Mouse (Mus musculus): ENCODE results near the gene Iqgap3.

The Iqgap3 gene

DNA sequence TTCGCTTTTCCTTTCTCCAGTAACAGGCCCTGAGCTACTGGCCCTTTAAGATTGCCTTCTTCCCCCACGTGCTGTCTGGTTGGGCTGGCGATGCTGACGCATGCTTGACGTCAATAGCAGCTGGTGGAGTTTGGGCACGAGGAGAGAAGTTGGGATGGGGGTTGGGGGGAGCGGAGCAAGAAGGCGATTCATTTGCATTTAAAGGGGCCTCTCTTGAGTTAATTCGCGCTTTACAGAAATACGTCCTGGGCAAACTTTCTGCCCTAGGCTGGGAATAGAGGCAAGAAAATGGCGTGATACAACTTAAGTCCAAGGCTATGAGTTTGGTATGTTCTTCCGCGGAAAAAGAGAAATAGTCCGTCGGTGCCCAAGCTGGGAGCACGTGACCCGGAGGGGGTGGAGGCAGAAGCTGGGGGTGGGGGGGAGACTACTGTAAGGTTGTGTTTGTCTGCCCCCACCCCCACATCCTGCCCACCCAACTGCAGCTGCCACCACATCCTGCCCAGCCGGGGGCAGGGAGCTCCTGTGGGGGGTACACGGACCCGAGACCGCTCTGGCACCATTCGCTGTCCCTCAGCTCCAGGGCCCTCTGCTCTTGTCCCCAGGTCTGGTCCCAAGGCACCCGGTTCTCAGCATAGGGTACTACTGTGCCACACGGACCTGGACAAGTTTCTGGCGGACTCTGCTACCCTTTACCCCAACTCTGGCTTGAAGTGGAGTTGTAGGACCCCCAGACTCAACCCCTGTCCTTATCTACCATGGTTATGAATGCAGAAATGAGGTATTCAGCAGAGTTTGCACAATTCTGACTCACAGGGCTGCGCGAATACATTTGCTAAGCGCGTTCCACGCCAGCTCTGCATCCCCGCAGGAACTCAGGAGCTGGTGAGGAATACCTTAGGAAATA lies 56.8 kb downstream of the Iqgap3 start:
- in situ Hi-C loops (cut with MboI): loop anchor here (5.0 kb wide), 1 partner anchor 34 kb away; no protein-coding TSS in a partner anchor

DNA sequence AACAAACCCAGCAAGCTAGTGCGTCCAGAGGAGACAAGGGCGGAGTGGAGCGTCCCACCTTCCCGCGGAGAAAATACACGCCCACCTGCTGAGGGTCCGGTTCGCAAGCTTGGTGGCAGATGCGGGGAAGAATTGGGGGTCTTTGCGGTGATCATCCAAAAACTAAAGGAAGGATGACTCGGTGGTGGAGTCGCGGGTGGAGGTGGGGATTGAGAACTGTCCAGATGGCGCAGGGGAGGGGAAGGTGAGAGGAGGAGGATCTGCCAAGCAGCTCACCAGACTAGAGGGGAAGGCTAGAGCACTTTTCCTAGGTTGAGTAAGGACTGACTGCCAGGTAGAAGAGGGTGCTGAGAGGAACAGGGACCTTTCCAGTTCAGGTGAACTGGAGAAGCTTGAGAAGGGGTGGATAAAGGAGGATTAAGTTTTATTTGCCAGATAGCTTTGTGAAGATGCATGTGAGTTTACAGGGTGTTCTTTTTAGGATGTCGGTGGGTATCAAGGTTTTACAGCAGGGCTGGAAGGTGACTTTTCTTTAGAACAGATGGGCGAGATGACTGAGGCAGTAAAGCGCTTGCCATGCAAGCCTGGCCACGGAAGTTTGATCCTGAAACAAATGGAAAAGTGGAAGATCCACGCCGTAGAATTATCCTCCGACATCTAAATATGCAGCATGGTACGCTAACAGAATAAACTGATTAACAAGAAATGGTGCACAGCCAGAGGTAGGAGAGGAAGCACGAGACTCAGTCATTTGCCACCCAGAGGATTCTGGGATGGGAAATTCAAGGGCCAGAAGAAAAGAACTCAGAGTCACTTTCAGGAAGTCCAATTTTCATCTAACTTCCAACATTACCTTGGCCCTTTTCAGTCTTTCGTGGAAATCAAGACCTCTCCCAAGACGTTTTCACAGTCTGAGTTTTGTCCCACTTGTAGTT lies 57.7 kb downstream of the Iqgap3 start:
- in situ Hi-C loops (cut with MboI): loop anchor here (5.0 kb wide), 1 partner anchor 33 kb away; no protein-coding TSS in a partner anchor

DNA sequence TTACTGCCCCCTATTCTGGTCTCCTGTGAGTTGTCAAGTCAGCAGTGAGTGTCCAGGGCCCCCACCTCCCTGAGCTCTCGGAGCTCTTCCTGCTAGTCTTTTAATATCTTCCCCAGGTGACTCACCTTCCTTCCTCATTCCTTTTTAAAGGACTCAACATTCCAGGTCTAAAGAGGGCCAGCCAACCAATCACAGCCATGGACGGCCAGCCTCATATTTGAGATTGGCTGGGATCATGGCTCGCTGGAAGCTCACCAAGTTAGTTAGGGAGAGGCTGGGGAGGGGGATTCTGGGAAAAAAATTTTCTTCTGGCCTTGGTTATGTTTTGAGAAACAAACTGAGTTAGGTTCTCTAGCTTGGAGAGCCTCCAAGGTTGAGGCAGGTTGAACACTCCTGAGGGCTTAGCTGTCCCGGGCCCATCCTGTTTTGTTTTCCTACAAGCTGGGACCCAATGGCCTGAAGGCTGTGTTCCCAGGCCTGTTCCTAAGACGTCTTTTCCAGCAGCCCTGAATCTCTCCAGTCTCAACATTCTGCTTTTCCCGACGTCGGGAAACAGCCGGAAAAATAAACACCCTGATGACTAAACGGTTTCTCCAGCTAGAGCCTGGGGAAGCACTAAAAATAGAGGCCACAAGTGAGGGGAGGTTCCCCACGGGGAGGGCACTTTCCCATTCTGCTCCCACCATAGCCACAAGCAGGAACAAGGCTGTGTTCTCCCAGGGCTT lies 58.6 kb downstream of the Iqgap3 start:
- in situ Hi-C loops (cut with MboI): no loop called here

DNA sequence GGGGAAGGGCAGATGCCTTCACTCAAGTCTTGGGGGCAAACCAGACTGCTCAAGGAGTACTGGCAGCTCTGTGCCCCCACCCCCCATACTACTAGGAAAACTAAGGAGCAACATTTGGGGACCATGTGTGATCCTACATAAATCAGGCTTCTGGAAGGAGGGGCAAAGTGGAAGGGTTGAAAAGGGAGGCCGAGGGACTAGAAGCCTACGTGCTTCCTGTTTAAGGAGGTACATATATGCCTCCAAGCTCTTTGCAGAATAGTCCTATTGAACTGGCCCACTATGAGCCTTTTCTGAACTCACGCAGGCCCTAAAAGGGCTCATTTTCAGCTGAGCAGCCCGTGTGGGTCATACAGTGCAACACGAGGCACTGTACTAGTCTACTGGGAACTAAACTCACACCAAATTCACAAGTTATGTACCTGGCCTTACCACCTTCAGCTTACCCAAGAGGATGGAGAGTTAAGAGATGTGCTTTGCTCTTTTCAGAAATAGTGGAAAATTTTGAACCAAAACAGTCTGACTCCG lies 59.2 kb downstream of the Iqgap3 start:
- in situ Hi-C loops (cut with MboI): no loop called here

DNA sequence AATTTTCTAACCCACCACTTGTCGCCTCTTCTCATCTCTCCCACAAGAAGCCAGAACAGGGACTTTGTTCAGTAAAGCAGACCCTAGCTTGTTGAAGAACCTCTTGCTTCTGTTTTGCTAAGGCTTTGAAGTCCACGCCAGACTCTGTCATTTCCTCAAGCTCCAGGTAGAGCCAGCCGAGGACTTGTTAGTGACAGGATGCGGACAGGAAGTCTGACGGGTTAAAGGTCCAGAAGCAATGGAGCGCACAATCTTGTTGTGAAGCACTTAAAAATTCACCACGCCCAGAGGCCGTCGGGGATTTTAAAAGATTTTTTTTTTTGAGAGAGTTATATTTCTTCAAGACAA lies 59.6 kb downstream of the Iqgap3 start:
- in situ Hi-C loops (cut with MboI): no loop called here

DNA sequence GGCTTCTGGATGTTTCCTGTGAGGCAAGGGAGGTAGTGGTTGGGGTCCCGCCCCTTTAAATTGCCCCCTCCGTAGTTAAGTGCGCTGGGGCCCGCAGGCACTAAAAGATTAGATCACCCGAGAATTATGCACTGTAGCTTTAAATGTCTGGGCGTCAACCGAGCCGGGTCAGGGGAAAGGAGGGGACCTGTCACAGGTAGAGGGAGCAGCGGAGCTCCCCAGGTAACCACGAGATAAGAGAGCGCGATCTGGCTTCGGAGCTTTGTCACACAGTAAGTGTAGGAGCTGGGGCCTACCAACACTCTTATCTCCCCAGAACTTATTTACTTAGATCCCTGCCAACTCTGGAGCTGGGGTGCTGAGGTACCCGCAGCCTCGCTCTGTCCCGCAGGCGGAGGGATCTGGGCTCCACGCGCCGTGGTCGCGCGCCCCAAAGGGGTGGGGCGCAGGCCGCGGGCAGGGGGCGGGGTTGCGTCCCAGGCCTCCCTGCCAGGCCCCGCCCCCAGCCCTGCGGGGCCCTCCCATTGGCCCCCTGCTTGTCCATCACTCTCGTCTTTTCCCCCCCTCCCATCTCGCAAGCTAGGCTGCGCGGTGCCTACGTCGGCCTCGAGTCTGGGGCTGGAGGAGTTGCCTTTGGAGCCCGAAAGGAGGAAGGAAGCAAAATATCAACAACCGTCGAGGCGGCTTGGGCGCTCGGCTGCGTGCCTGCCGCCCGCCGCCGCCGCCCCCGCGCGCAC lies 60.2 kb downstream of the Iqgap3 start, which contains the start of gene Mef2d:
Gene Mef2d, plus strand, starts transcription at position 586 of the 737 bp plus-strand sequence.
- in situ Hi-C loops (cut with MboI): no loop called here

DNA sequence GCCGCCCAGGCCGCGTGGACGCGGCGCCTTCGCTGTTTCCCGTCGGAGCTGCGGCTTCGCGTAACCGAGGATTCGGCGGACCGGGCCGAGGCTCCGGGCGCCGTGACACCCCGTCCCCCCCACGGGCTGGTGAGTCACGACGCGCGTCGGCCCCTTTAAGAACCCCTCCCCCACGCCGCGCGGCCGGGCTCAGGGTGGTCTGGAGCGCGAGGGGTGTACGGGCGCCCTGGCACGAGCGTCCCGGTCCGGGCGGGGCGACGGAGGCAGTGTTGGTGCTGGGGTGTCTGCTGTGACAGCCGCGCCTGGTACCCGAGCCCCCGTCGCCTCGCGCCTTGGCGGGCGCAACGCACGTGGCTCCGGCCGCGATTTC lies 60.8 kb downstream of the Iqgap3 start:
- in situ Hi-C loops (cut with MboI): no loop called here

DNA sequence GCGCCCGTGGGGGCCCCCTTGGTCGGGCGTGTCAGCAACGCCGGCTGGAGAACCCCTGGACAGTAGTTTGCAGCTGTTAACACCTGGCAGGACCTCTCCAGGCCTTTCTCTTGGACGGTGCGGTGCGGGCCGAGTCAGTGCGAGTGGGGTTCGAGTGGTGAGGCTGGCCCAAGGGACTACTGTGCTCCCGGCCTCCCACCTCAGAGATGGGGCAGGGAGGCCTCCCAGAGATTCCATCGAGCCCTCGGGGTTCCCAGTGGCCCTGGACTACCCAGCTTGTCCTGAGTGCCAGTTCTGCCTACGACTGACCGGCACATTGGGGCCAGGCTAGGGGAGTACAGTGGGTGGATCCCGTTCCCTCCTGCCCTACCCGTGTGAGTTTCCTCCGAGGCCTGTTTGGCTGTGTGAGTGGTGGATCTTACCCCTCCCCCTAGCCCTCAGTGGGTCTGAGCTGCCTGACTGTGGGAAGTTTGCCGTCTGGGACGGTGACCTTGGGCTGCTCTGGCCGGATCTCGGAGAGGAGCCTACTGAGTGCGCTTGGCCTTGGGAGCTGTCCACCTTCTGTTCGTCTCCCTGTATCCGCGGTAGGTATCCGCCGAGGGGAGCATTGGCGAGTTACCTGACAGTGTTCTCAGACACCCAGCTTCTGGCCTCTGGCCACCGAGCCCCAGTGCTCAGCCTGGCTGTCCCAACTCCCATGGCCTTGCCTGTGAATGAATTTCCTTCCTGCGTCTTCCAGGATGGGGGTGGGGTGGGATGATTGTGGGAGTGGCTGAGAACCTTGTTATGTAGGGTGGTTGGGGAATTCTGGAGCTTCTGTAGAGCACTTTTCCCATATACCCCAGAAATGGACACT lies 61.4 kb downstream of the Iqgap3 start:
- in situ Hi-C loops (cut with MboI): no loop called here

DNA sequence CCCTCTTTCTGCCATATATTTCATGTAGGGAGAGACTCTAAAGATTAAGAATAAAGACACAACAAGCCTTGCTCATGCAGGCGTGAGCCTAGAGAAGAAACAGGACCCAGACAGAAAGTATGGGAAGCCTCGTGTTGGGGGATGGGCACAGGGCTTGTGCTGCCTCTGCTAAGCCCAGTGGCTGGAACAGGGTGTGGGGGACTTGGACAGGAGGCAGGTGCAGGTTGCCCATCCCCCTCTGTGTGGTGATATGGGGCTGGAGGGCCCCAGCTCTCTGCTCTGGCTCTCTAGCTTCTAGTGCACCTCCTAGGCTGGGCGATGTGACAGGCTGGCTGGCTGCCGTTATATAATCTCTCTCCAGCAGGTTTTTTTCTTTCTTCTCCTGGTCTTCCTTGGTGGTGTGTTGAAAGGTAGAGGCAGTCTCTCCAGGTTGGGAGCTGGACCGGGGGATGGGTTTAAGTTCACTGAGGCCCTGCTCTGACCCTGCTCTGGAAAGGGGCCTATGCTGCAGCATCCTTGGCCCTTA lies 62.3 kb downstream of the Iqgap3 start:
- in situ Hi-C loops (cut with MboI): no loop called here

DNA sequence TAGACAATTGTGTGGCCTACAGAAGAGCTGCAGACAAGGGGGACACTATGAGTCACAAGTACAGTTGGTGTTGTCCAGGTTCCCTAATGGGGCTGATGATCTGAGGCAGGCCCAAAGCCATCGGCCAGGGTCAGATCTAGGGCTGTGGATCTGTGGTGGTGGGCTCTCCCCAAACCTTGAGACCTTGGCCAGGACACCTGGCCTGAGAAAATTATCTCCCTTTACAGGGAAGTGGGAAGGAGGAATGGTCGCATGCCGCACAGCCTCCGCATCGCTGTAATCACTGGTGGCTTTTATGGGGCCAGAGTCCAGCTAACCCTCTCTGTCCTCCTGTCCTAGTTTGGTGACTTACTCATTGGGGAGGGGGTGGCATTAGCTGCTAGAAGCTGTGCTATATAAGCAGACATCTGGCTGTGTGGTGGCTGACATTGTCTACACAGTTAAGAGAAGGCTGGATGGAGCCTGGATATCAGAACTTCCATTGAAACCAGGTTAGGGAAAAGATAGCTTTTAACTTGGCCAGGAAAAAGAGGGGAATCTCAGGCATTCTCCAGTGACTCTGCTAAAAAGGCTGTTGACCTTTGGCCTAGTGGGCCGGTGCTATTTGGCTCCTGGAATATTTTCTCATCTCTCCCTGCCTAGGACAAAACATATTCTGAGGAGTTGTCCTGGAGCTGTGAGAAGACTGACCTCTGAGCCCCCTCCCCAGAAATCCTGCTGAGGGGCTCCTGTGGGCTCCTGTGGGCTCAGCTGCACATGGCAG lies 63.1 kb downstream of the Iqgap3 start:
- in situ Hi-C loops (cut with MboI): no loop called here

DNA sequence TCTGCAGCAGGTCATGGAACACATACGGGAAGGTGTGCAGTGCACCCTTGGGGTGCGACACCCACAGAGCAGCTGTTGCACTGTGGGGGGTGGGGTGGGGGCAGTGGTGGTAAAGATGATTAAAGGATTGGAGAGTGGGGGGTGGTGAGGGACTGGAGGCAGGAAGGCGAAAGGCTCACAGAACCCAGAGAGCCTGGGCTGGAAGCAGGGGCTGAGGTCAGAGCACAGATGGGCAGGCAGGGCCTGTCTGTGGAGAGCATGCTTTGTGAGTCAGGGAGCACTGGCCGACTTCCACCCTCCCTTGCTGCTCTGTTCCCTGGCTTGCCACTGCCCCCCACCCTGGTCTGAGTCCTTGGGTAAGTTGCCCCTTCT lies 63.6 kb downstream of the Iqgap3 start:
- in situ Hi-C loops (cut with MboI): no loop called here

DNA sequence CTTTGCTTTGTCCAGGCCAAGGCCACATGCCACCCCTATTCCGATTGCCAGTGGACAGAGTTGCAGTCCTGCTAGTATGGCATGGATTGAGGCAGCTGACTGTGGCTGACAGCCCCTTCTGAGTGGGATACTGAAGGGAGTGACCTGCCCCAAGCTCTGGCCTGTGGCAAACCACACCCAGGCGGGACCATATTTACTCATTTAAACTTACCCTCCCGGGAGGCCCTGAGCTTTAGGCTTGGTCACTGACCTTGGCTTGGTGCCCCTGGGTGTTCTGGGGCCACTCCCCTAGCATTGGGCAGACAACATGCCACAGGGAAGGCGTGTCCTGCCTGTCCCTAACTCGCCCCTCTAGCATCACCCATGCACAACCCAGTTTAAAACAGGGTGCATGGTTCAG lies 64.2 kb downstream of the Iqgap3 start:
- in situ Hi-C loops (cut with MboI): no loop called here

DNA sequence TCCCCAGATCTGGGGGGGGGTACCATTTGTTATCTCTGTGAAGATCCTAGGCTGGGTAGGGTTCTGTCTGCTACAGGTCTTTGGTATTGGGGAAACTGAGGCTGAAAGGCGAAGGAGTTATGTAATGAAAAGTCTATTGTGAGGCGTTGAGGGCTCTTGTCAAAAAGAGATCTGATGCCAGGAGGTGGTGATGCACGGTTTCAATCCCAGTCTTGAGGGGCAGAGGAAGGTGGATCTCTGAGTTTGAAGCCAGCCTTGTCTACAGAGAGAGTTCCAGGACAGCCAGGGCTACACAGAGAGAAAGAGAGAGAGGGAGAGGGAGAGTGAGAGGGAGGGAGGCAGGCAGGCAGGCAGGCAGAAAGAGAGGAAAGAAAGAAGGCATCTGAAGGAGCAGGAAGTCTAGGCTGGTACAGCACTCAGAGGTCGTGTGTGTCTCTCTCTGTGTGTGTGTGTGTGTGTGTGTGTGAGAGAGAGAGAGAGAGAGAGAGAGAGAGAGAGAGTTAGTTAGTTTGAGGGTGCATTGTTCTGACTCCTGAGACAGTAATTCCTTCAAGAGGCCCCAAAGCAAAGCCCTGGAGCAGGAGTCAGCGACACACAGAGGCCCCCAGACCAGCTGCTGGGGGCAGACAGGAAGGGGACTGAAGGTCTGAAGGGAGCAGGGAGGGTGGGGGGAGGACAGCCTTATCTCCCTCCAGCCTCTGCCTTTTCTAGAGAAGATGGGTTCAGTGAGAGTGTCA lies 64.8 kb downstream of the Iqgap3 start:
- in situ Hi-C loops (cut with MboI): no loop called here

DNA sequence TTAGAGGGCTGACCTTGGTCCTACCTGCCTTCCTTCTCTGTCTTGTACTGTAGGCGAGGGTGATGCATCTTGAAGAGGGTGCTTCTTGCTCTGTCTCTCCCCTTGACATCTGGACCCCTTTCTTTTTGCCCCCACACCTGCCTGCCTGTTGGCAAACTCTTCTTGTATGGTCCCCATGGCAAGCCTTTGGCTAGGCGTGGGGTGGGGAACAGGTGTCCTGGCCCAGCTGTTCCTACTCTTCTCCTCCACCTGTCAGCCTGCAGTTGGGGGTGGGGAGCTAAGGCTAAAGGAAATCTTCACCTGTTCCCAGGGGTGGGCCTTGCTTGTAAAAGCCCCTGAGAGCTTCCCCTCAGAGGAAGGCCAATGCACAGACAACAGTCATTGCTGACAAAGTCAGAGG lies 65.7 kb downstream of the Iqgap3 start:
- in situ Hi-C loops (cut with MboI): no loop called here

DNA sequence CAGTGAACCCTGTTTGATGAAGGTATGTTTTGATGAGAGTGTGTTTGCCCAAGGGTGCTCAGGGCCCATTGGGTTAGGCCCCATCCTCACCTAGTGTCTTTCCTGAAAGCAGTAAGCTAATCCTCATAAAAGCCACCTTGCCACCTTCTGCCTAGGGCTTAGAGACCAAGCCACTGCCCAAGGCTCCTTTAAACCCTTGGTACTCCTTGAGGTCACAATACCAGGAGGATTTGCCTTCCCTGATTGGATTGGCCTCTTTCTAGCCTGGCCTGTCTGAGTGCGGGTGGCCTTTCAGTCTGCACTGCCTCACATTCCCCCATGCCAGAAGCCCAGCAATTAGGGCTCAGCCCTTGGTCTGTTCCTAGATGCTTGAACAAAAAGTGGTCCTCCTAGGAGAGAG lies 66.1 kb downstream of the Iqgap3 start:
- in situ Hi-C loops (cut with MboI): no loop called here

DNA sequence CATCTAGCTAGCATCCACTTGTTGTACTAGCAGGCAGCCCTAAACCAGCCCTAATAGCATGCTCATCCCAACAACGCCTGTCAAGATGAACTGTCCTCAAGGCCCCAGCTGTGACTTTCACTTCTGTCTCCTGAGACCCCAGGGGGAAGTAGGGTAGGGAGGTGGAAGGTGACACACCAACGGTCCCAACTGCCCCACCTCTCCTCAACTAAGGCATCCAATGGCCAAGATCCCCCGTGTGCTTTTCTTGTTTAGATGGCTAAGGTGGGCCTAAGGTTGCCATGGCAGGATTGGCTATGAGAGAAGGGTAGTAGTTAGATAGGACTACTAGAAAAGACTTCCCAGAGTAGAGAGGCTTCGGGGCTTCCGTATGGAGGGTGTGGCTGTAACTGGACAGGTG lies 66.6 kb downstream of the Iqgap3 start:
- in situ Hi-C loops (cut with MboI): no loop called here

DNA sequence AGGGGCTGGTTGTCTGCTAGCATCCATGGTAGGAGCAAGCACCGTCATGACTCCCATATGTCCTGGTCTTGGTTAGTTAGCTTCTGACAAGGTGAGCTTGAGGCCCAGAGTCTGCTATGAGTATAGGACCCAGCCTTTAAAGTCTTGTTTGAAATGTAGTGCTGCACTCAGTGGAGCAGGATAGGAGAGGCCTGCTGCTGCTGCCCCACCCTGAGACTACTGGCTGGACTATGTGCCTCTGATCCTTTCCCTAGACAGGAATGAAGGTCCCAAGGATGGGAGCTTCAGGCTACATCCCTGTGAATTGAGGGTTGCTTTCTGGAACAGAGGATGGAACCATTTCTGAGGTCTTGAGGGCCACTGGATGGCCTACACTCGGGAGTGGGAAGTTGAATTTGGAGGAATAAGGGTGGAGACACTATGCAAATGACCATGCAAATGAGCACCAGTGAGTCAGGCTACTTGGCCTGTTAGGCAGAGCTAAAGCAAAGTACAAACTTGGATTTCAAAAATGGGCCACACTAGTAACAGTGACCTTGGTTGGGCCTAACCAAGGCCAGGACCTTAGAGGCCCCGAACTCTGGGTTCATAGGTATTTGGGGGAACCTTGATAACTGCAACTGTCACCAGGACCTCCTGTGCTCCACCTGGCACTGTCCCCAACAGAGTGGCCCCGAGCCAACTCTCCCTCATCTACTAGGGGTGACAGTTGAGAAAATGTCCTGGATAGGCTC lies 67.2 kb downstream of the Iqgap3 start:
- in situ Hi-C loops (cut with MboI): no loop called here

DNA sequence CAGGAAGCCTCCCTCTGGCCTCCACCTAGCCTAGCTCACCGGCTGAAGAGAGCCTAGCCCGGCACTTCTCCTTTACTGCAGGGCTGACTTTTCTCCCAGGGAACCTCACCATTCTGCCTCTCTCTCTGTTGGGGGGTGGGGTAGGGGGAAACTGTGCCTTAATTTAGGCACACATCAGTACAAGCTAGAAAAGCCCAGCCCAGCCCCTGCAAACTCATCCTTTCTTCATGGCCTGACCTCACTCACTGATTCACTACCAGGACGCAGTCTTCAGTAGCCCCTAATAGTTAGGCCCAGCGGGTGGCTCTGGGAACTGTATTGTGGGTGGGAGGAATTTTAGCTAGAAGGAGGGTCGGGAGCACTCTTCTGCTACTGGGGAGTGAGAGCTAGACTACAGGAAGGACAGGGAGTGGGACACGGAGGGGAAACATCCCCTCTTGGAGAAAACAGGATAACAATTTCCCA lies 67.8 kb downstream of the Iqgap3 start:
- in situ Hi-C loops (cut with MboI): no loop called here

Data from mature B cell (primary cell).